Mouse (Mus musculus) brain, embryonic 14.5 days (tissue): ENCODE measurements around the gene Mars. TPM values are rescaled to one million over a fixed set of nuclear protein-coding genes. Genes with fewer than 3 reads are reported as not detected.

ENCODE experiments used
- DNase-seq: peaks from one replicate; pipeline ENCODE4 v3.0.0-alpha.2; 2011; ENCODE audit warnings: low read depth
- CTCF ChIP-seq: fragments of 200-500 bp; IDR thresholded peaks from 2 replicates; pipeline ENCODE4 v1.5.1; 2012; ENCODE audit warnings: inconsistent platforms, mild to moderate bottlenecking, moderate library complexity, borderline replicate concordance; ENCODE audit not compliant: insufficient read depth, insufficient read length; ENCODE audit errors: extremely low read depth
- POLR2A ChIP-seq: fragments of 200-500 bp; IDR thresholded peaks from 2 replicates; pipeline ENCODE4 v1.6.1; 2012; ENCODE audit warnings: mild to moderate bottlenecking, inconsistent platforms, borderline replicate concordance; ENCODE audit not compliant: poor library complexity, insufficient read depth, insufficient read length, severe bottlenecking; ENCODE audit errors: extremely low read depth
- polyA plus RNA-seq: library from polyadenylated mRNA; depleted of rRNA; stranded (reverse); fragments of >200 nt; gene quantifications from 2 replicates; pipeline ENCODE4 v1.2.3, GENCODE M21; 2012; rRNA removed

Mars gene
- polyA plus RNA-seq, 1 experiment, result 88.2 TPM

- TF ChIP-seq CTCF (no peak), POLR2A (no peak)
- DNase-seq, result no peak
Observed at GRCm38 (mm10) chr10:127264336-127264735, 47.2 kb downstream of the Mars start.

GRCm38 (mm10) chr10:127263631-127264030 lies 48.0 kb downstream of the Mars start:
- TF ChIP-seq POLR2A (no peak), CTCF (no peak)
- no peak for DNase-seq

- TF ChIP-seq POLR2A (peak; percentile 73), CTCF (no peak)
- DNase-seq, result peak; percentile 85
Observed at GRCm38 (mm10) chr10:127262548-127263398, 48.8 kb downstream of the Mars start, which contains the start of gene Kif5a. TSS of gene Kif5a (minus strand) at chr10:127263348.

GRCm38 (mm10) chr10:127261706-127262547 lies 49.7 kb downstream of the Mars start:
- peak; percentile 55 for DNase-seq
- TF ChIP-seq POLR2A, result no peak
- TF ChIP-seq CTCF, result no peak

- no peak for TF ChIP-seq CTCF
- DNase-seq, result no peak
Observed at GRCm38 (mm10) chr10:127258489-127258888, 53.1 kb downstream of the Mars start.

- TF ChIP-seq POLR2A (no peak), CTCF (no peak)
- no peak for DNase-seq
Observed at GRCm38 (mm10) chr10:127257790-127258189, 53.8 kb downstream of the Mars start.

GRCm38 (mm10) chr10:127255625-127256345 lies 55.8 kb downstream of the Mars start:
- peak; percentile 79 for DNase-seq
- TF ChIP-seq POLR2A (no peak), CTCF (peak; percentile 36; the same call in 1 of the 2 replicates)

- TF ChIP-seq CTCF (no peak), POLR2A (no peak)
- DNase-seq, result no peak
Observed at GRCm38 (mm10) chr10:127250810-127251209, 60.8 kb downstream of the Mars start.

Other genes with a start within 250 kb of the Mars start
- 871 and 1,231 TPM in 2 replicates for gene Cdk4, start 248.3 kb downstream of the Mars start, polyA plus RNA-seq
- gene Tspan31, start 241.5 kb downstream of the Mars start, polyA plus RNA-seq, result 96.5 and 115 TPM in 2 replicates
- gene Agap2, start 236.5 kb downstream of the Mars start, polyA plus RNA-seq, result 113 and 151 TPM in 2 replicates
- gene Os9, start 190.7 kb downstream of the Mars start, polyA plus RNA-seq, result 71.3 and 93.8 TPM in 2 replicates
- 48.7 and 72.4 TPM in 2 replicates for gene B4galnt1, start 146.6 kb downstream of the Mars start, polyA plus RNA-seq
- 1.1 and 2.6 TPM in 2 replicates for gene Slc26a10, start 131.1 kb downstream of the Mars start, polyA plus RNA-seq
- gene Arhgef25, start 121.7 kb downstream of the Mars start, polyA plus RNA-seq, result 66.7 and 98.2 TPM in 2 replicates
- 405 and 652 TPM in 2 replicates for gene Dtx3, start 116.1 kb downstream of the Mars start, polyA plus RNA-seq
- gene Pip4k2c, start 100.2 kb downstream of the Mars start, polyA plus RNA-seq, result 20.2 and 24.7 TPM in 2 replicates
- 97.5 and 134 TPM in 2 replicates for gene Kif5a, start 48.4 kb downstream of the Mars start, polyA plus RNA-seq
- gene Dctn2, start 45.4 kb downstream of the Mars start, polyA plus RNA-seq, result 326 and 373 TPM in 2 replicates
- 39.2 and 67.3 TPM in 2 replicates for gene Mbd6, start 22.8 kb downstream of the Mars start, polyA plus RNA-seq
- gene Arhgap9, start 10.2 kb upstream of the Mars start, polyA plus RNA-seq, result 0.49 and 0.71 TPM in 2 replicates
- 7.4 and 11.3 TPM in 2 replicates for gene Gli1, start 30.2 kb upstream of the Mars start, polyA plus RNA-seq
- gene Inhbe, start 42.6 kb upstream of the Mars start, polyA plus RNA-seq, result not detected in 2 replicates
- not detected in 2 replicates for gene Inhbc, start 58.6 kb upstream of the Mars start, polyA plus RNA-seq
- 58.6 and 110 TPM in 2 replicates for gene R3hdm2, start 68.5 kb upstream of the Mars start, polyA plus RNA-seq
- 6.8 and 9.8 TPM in 2 replicates for gene Stac3, start 189.9 kb upstream of the Mars start, polyA plus RNA-seq
- 10.8 and 13.0 TPM in 2 replicates for gene Ndufa4l2, start 203.2 kb upstream of the Mars start, polyA plus RNA-seq
- 80.8 and 100 TPM in 2 replicates for gene Shmt2, start 210.7 kb upstream of the Mars start, polyA plus RNA-seq
- gene Nxph4, start 222.8 kb upstream of the Mars start, polyA plus RNA-seq, result 19.9 and 48.8 TPM in 2 replicates